Mouse (Mus musculus) adrenal gland, postnatal 25 days (tissue): Measurements from ENCODE around the gene Cdkn1b. TPM values are rescaled to one million over a fixed set of nuclear protein-coding genes. Genes with fewer than 3 reads are reported as not detected.

ENCODE experiments used
- DNase-seq: peaks from one replicate; pipeline ENCODE4 v3.0.0; 2021; ENCODE audit warnings: mixed read lengths
- total RNA-seq: library from RNA; stranded (reverse); gene quantifications from 2 replicates; pipeline ENCODE4 v1.2.3, GENCODE M21; 2021

The Cdkn1b gene
- total RNA-seq, 1 experiment from 2014 or later = 89.9 TPM

GRCm38 (mm10) chr6:134903891-134904884, 16.0 kb upstream of the Cdkn1b start:
- DNase-seq = no peak

DNA sequence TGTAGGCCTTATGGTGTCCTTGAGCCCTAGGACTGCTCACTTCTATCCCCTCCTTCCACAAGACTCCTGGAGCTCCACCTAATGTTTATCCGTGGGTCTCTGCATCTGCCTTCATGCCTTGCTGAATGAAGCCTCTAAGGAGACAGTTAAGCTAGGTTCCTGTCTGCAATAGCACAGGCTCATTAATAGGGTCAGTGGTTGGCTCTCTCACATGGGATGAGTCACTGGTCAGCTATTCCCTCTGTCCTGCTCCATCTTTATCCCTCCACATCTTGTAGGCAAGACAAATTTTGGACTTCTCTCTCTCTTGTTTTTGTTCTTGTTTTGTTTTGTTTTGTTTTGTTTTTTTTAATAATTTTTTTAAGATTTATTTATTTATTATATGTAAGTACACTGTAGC, 14.4 kb upstream of the Cdkn1b start:
- DNase-seq = no peak

DNA sequence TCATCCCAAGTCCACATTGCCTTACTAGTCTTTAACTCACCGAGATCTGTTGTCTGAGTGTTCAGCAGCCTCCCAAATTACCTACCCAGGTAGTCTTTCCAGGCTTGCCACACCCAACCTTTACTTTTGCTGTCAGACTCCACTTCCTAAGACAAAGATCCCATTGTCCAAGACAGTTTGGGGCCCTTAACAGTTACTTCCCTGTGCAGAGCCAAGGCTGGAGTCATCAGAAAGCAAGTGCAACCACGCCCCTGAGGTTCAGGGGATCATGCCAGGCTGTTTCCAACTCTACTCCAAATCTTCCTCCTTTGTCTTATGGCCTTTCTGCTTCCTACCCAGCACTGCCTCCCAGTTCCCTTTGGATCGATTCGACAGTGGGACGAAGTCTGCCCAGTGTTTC, 5.7 kb upstream of the Cdkn1b start:
- no peak for DNase-seq

GRCm38 (mm10) chr6:134916641-134917040, 3.6 kb upstream of the Cdkn1b start:
- DNase-seq = peak; percentile 5

DNA sequence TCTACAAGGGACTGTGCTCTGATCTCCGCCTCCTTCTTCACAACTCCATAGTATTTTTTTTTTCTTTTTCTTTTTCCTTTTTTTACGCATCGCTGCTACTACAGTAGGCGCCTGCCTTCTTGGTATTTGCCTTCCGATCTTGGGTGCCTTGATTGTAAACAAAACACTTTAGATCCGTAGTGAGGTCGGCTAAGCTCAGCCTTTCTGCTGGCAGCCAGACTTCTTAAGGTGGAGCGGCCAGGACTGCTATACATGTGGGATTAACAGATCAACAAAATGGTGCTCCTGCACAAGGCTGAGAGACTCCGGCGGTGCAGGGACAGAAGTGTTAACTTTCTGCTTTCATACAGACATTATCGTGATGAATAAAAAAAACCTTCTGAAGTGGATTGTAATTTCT, 3.1 kb upstream of the Cdkn1b start:
- DNase-seq = peak; percentile 55

GRCm38 (mm10) chr6:134918769-134919168, 1.4 kb upstream of the Cdkn1b start:
- DNase-seq = no peak

DNA sequence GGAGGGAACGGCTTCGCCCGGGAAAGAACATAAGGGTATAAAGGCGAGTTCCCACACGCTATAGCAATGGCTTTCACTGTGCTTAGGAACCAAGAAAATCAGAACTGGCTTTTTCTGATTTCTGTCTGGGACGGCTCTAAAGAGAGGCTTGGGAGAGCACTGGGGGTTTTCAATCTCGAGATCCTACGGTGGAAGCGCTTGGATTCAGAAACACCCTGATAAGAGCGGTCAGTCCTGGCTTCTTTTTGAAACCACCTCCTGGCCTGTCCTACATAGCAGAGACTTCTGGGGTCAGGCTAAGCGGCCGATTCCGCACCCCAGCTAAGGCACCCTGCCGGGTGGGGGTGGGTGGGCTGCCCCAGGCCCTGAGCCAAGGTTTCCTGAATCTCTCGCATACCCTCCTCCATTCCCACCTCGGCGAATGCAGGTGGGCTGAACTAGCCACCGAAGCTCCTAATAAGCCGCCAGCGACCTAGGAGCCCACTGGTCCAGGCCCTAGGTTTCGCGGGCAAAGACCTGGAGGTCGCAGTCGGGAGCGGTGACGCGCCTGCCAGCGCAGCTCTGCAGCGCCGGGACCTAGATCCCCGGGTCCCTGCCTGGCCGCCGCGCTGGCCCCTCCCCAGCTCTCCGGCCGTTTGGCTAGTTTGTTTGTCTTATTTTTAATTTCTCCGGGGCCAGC, 551 bp upstream of the Cdkn1b start:
- no peak for DNase-seq

DNA sequence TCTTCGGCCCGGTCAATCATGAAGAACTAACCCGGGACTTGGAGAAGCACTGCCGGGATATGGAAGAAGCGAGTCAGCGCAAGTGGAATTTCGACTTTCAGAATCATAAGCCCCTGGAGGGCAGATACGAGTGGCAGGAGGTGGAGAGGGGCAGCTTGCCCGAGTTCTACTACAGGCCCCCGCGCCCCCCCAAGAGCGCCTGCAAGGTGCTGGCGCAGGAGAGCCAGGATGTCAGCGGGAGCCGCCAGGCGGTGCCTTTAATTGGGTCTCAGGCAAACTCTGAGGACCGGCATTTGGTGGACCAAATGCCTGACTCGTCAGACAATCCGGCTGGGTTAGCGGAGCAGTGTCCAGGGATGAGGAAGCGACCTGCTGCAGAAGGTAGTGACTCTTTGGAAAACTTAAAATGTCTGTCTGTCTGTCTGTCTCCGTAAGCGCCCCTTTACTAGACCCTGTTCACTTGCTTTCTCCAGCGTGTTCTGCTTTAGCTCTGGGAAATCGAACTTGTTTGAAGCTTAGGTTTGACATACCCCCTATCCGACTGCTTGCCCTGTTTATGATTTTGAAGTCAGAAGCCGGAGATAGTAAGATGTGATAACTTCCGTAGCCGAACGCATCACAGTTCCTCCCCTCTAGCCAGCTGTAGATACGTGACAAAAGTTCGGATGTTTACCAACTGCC, 953 bp downstream of the Cdkn1b start:
- DNase-seq = peak; percentile 53

- DNase-seq = peak; percentile 12
Observed at GRCm38 (mm10) chr6:134921695-134922510, 1.7 kb downstream of the Cdkn1b start.

GRCm38 (mm10) chr6:134922511-134923195, 2.5 kb downstream of the Cdkn1b start:
- DNase-seq = no peak

DNA sequence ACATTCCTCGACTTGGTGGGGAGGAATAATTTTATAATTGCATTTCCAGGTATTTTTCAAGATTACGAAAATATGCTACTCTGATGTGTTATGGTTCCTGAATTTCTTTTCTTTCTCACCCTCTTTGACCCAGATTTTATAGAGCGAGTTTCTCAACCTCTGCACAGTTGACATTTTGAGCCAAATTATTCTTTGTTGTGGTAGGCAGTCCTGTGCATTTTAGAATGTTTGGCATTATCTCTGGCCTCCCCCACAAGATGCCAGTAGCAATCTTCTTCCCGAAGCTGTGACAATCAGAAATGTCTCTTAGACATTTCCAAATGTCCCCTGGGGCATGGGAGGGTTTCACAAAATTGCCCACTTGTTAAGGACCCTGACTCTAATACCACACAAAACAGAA, 3.5 kb downstream of the Cdkn1b start:
- no peak for DNase-seq

GRCm38 (mm10) chr6:134924262-134924661, 4.1 kb downstream of the Cdkn1b start:
- DNase-seq = no peak

DNA sequence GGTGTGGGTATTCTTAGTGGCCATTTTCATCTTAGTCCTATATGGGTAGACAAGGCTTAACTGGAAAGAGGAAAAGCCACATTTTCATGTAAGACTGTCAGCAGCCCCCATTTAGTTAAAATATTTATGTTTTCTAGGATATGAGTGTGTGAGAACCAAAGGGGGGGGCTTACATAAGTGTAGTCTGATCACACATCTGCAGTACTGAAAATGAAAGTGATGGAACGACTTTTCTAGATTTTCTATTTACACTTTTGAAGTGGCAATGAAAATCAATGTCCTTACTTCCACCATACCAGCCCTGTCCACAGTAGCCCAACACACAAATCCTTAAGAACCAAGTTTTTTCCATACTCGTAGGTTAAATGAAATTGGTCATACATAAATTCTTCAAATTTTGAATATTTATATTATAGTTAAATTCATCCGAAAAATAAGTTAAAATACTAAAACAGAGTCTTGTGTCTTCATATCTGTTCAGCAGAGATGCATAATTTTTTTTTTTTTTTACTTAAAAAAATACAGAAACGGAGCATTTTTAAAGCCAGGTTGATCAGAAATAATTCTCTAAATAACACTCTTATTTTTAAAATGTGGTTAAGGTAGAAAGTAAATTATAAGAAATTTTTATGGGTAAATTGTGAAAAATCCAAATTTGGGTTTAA, 5.6 kb downstream of the Cdkn1b start:
- DNase-seq = no peak

GRCm38 (mm10) chr6:134926338-134926705, 6.1 kb downstream of the Cdkn1b start:
- DNase-seq = no peak

DNA sequence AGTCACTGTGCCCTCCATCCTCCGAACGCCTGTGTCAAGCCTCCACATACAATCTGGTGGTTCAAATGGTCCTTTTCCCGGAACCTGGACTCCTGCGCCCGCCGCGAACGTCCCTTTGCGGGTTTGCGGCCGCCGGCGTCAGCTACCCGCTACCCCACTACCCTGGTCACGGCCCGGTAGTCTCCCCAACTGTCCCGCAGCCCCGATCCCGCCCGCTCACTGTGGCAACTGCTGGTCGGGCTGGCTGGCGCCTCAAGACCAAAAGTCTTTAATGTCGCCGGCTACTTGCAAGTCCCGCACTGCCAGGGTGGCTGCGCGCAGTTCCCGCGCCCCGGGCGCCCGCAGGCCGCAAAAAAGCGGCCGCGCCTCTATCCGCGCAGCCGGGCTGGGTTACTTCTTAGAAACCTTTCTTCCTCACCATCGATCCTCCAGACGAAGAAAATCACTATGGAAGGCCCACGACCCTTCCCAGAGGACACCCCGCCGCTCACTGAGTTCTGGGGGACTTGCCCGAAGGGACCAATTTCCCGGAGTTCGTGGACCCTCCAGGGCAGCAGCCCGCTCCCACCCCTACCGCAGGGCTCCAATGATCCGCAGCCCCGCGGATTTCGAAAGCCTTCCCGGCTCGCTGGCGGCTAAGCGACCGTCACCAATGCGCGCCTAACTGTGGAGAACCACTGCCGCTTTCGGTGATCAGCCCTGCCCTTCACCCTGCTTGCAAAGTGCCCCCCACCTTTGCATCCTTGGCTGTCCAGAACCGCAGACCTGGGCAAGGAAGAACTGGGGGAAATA, 6.8 kb downstream of the Cdkn1b start:
- peak; percentile 70 for DNase-seq

- DNase-seq = peak; percentile 8
Observed at GRCm38 (mm10) chr6:134927595-134928095, 7.4 kb downstream of the Cdkn1b start.

GRCm38 (mm10) chr6:134928096-134928888, 8.1 kb downstream of the Cdkn1b start:
- DNase-seq = peak; percentile 79

- DNase-seq = peak; percentile 10
Observed at GRCm38 (mm10) chr6:134928889-134929310, 8.7 kb downstream of the Cdkn1b start.

DNA sequence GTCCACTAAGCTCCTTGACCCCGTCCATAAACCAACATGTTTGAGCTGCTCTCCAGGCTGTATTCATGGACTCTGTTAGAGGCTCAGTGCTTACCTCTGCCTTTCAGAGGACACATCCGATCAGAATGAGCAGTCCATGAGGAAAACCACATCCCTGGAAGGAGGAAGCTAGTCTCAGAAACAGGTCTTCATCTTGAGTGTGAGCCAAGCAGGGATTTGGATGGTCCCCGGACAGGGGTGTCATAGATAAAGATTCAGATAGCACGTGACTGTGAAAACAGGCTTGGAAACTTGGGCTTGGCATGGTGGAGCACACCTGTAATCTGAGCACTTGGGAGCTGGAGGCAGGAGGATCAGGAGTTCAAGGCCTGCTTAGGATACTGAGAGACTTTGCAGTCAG, 9.7 kb downstream of the Cdkn1b start:
- DNase-seq = no peak
